Mouse (Mus musculus): ENCODE data around the gene Slc12a6. TPM values are rescaled to one million over a fixed set of nuclear protein-coding genes. Genes with fewer than 3 reads are reported as not detected.
A peak's percentile ranks its signal among the peaks of the same experiment; 100 is the strongest.

Slc12a6 gene
- polyA plus RNA-seq, 1 experiment from 2014 or later = 10.6 TPM

DNA sequence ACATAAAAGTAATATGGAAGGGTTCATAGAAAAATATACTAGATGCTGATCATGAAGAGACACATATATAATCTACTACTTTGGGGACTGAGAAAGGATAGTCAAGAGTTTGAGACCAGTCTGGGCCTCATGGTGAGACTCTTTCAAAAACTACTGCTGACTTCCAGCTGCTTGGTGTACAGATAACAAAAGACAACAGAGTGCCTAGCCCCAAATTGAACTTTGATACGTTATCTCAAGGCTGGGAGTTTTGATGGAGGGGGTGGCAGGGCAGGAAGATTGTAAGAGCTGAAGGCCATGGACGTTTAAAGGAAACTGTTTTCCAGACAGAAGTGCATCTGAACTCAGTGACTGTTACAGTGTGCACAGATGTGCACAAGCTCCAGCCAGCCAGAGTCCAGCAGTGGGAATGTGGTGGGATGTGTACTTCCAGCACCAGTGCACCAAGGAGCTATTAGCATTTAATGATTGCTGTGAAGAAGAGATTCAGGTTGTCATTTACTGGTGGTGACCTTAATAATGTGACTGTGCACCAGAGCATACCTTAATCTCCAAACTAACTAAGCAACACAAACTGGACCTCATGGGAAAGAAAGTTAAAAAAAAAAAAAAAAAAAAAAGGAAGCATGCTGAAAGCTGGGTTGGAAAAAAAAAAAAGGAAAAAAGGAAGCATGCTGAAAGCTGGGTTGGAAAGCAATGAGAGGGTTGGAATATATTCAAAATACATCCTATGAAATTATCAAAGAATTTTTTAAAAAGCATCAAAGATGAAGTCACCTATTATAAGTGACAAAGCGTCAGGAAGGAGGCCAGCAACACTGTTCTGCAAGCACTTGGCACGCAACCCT is 66.7 kb downstream of the Slc12a6 start:
- H3K9ac ChIP-seq (replicated peaks) = no peak overlapping the region
- peaks cover 19% of the 10 kb centered on the region for H3K36me3 ChIP-seq
- H3K9me3 ChIP-seq = no peaks in the 10 kb centered on the region
- no peaks in the 10 kb centered on the region for H3K4me1 ChIP-seq (replicated peaks)
- no peak for ATAC-seq (ENCODE audit: insufficient number of reproducible peaks, insufficient read depth, low FRiP score, low TSS enrichment, low read depth)
- no peak overlapping the region for H3K4me2 ChIP-seq
- H3K4me3 ChIP-seq (replicated peaks) = no peak overlapping the region
- H3K27ac ChIP-seq = no peak overlapping the region
- WGBS = 71% methylated on average over 4 of the region's 4 CpGs
- H3K27me3 ChIP-seq = no peaks in the 10 kb centered on the region

DNA sequence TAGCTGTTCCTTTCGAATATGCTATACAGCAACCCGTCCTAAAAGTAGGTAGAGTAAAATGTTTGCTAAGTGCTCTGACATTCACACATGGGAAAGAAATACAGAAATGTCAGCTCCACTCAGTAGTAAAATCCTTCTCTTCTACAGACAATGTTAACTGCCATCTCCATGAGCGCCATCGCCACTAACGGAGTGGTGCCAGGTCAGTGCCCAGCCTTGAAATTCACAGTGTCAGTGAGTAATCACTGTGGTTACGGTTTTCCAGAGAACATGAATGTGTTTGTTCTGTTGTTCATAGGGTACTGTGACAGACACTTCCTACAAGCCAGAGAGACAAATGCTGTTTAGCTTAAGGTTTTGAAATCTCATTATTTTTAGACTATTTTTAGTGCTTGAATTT is 71.6 kb downstream of the Slc12a6 start:
- Histone ChIP-seq H3K4me3 (replicated peaks) (no peak overlapping the region), H3K36me3 (peaks cover 34% of the 10 kb centered on the region), H3K9me3 (no peaks in the 10 kb centered on the region), H3K9ac (replicated peaks) (no peak overlapping the region), H3K27ac (no peak overlapping the region), H3K4me2 (no peak overlapping the region), H3K27me3 (no peaks in the 10 kb centered on the region), H3K4me1 (replicated peaks) (no peaks in the 10 kb centered on the region)
- ATAC-seq (ENCODE audit: insufficient number of reproducible peaks, insufficient read depth, low FRiP score, low TSS enrichment, low read depth) = no peak
- WGBS = 92% methylated on average over 6 of the region's 6 CpGs

DNA sequence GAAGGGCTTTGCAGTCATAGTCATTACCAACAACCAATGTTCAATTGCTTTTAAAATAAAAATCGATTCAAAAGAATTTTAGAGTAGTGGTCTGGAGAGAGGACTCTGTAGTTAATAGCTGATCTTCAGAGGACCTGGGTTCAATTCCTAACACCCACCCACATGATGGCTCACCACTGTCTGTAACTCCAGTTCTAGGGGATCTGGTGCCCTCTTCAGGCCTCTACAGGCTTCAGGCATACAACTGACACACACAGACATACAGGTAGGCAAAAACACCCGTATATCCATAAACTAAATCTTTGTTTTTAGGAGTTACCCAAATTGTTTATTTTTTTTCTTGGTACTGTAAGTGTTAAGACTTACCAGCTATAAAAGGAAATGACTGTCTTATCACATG is 74.1 kb downstream of the Slc12a6 start:
- 80% methylated on average over 2 of the region's 2 CpGs for WGBS
- no peak for ATAC-seq (ENCODE audit: insufficient number of reproducible peaks, insufficient read depth, low FRiP score, low TSS enrichment, low read depth)
- H3K4me1 ChIP-seq (replicated peaks) = no peaks in the 10 kb centered on the region
- H3K9me3 ChIP-seq = no peaks in the 10 kb centered on the region
- H3K36me3 ChIP-seq = peaks cover 30% of the 10 kb centered on the region
- no peaks in the 10 kb centered on the region for H3K27me3 ChIP-seq
- no peak overlapping the region for H3K4me2 ChIP-seq
- H3K4me3 ChIP-seq (replicated peaks) = no peak overlapping the region
- no peak overlapping the region for H3K9ac ChIP-seq (replicated peaks)
- H3K27ac ChIP-seq = no peak overlapping the region

DNA sequence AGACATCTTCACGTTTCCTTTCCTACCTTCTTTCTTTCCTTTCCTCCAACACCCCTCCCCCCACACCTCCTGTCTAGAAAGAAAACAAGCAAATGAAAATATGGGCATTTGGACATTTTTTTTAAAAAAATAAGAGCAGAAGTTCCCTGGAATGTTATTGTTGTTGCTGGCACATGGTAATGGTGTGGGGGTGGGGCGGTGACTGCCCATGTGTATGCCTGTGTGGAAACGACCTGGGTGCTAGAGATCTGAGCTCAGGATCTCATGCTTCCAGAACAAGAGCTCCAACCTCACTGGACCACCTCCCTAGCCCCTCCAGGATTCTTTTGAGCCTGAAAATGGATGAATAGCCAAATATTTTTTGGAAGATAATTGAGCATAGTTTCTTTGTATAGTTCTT is 75.5 kb downstream of the Slc12a6 start:
- no peak overlapping the region for H3K4me3 ChIP-seq (replicated peaks)
- no peaks in the 10 kb centered on the region for H3K9me3 ChIP-seq
- WGBS = 66% methylated on average over 3 of the region's 3 CpGs
- H3K4me2 ChIP-seq = no peak overlapping the region
- no peaks in the 10 kb centered on the region for H3K4me1 ChIP-seq (replicated peaks)
- H3K27me3 ChIP-seq = no peaks in the 10 kb centered on the region
- H3K36me3 ChIP-seq = peaks cover 30% of the 10 kb centered on the region
- H3K27ac ChIP-seq = no peak overlapping the region
- no peak overlapping the region for H3K9ac ChIP-seq (replicated peaks)
- no peak for ATAC-seq (ENCODE audit: insufficient number of reproducible peaks, insufficient read depth, low FRiP score, low TSS enrichment, low read depth)

DNA sequence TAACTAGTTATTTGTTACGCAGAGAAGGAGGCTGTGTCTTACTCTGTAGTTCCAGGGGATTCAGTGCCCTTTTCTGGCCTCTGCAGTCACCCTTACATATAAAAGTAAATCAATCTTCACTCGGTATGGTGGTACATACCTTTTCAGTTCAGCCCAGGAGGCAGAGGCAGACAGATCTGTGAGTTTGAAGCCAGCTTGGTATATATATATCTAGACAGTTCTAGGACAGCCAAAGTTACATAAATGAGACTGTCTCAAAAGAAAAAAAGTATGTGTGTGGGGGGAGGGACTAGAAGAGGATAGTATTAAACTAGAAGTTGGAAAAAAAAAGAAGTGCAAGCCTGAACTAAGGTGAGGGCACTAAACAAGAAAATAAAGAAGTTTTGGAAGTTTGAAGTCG is 82.6 kb downstream of the Slc12a6 start:
- WGBS = 84% methylated on average over 3 of the region's 3 CpGs
- H3K27me3 ChIP-seq = no peaks in the 10 kb centered on the region
- ATAC-seq (ENCODE audit: insufficient number of reproducible peaks, insufficient read depth, low FRiP score, low TSS enrichment, low read depth) = no peak
- no peak overlapping the region for H3K9ac ChIP-seq (replicated peaks)
- peaks cover 35% of the 10 kb centered on the region for H3K36me3 ChIP-seq
- H3K4me3 ChIP-seq (replicated peaks) = no peak overlapping the region
- H3K4me2 ChIP-seq = no peak overlapping the region
- no peaks in the 10 kb centered on the region for H3K9me3 ChIP-seq
- H3K4me1 ChIP-seq (replicated peaks) = no peaks in the 10 kb centered on the region
- no peak overlapping the region for H3K27ac ChIP-seq

DNA sequence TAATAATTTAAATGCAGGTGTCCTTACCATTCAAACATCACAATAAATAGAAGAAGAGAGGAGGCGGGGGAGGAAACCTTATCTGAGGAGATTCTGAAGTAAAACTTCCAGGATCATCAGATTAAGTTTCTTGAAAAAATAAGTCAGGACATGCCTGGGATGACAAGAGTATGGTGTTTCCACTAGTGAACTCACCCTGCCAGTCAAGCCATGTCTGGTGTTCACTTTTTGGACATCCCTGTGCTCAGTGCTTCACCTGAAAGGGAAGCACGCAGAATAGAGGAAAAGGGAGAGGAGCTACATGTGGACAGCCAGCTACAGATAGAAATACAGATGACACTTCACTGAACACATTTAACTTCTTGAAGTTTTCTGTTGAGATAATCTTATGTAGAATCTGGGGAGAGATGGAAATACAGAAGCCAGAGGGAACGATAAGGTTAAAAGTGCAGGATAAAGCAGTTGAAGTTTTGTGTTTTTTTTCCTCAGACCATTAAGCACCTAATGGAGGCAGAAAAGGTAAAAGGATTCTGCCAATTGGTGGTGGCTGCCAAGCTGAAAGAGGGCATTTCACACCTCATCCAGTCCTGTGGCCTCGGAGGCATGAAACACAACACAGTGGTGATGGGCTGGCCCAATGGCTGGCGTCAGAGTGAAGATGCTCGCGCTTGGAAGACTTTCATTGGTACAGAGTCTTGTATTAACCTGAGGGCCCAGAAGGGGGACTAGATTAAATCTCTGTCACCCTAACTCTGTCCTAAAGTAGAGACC is 88.2 kb downstream of the Slc12a6 start:
- Histone ChIP-seq H3K9me3 (no peaks in the 10 kb centered on the region), H3K27ac (no peak overlapping the region), H3K4me2 (no peak overlapping the region), H3K27me3 (no peaks in the 10 kb centered on the region), H3K4me3 (replicated peaks) (no peak overlapping the region), H3K4me1 (replicated peaks) (no peaks in the 10 kb centered on the region), H3K36me3 (peaks cover 63% of the 10 kb centered on the region), H3K9ac (replicated peaks) (no peak overlapping the region)
- no peak for ATAC-seq (ENCODE audit: insufficient number of reproducible peaks, insufficient read depth, low FRiP score, low TSS enrichment, low read depth)
- 87% methylated on average over 7 of the region's 7 CpGs for WGBS

DNA sequence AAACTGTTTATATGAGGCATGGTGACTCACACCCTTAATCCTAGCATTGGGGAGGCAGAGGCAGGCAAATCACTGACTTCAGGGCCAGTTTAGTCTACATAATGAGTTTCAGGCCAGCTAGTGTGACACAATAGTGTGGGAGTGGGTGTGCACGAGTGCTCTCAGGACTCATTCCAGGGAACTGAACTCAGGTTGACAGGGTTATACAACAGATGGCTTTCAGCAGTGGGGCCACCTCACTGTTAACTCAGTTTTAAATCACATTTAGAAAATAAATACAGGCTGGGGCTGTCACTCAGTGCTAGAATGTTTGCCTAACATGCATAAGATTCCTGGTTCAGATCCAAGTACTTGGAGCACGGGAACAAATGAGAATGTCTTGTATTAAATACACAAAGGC is 94.0 kb downstream of the Slc12a6 start:
- no peaks in the 10 kb centered on the region for H3K27me3 ChIP-seq
- no peak overlapping the region for H3K4me2 ChIP-seq
- H3K36me3 ChIP-seq = peaks cover 86% of the 10 kb centered on the region
- no peak overlapping the region for H3K27ac ChIP-seq
- no peaks in the 10 kb centered on the region for H3K4me1 ChIP-seq (replicated peaks)
- no peak overlapping the region for H3K9ac ChIP-seq (replicated peaks)
- no peak overlapping the region for H3K4me3 ChIP-seq (replicated peaks)
- ATAC-seq (ENCODE audit: insufficient number of reproducible peaks, insufficient read depth, low FRiP score, low TSS enrichment, low read depth) = no peak
- H3K9me3 ChIP-seq = no peaks in the 10 kb centered on the region
- WGBS = 89% methylated on average over 2 of the region's 2 CpGs

DNA sequence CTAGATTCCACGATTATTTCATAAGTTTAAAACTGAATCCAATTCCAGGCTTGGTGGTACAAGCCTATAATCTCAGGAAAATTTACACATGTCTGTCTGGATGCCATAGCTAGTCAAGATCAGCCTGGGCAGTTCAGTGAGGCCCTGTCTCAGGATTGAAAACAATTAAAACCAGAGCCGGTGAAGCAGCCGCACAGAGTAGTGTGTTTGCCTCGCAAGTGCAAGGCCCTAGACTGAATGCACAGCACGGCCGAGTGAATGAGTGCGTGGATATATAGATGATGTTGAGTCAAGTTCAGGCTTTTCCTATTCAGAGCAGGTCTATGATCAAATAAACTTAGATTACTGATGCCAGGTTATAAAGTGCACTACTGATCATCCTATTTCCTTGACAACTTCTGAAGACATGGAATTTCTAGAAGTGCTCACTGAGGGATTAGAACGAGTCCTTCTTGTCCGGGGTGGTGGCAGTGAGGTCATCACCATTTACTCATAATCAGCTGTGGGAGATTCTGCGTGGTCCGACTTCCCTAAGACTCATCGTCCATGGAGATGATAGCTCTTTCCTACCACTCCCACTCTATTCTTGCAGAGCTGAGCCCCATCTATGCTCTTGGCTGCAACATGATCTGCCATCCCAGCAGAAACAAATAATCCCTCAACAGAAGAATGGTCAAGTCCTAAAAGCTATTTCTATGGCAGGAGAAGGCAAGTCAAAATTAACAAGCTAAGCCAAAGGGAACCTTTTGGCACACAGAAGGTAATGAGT is 94.6 kb downstream of the Slc12a6 start:
- no peak for ATAC-seq (ENCODE audit: insufficient number of reproducible peaks, insufficient read depth, low FRiP score, low TSS enrichment, low read depth)
- 93% methylated on average over 12 of the region's 12 CpGs for WGBS
- no peak overlapping the region for H3K4me2 ChIP-seq

DNA sequence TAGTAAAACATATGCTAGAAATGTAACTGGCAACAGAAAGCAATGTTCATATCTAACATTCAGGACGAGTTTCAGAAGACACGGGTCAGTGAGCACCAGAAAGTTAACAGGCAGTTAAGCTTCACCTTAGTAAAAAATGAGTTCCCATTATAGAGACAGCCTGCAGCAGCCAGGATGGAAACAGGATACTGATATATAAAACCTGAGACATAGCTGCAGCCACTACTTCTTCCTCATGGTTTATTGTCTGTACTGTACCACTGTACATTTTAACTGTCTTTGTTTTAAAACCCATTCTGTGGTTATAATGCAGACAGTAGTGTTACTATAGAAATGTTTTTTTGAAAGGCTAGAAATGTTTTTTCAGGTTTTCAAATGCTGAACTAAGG is 95.2 kb downstream of the Slc12a6 start:
- no peaks in the 10 kb centered on the region for H3K4me1 ChIP-seq (replicated peaks)
- no peak overlapping the region for H3K27ac ChIP-seq
- 90% methylated on average over 2 of the region's 2 CpGs for WGBS
- H3K36me3 ChIP-seq = peaks cover 88% of the 10 kb centered on the region
- no peaks in the 10 kb centered on the region for H3K9me3 ChIP-seq
- H3K4me3 ChIP-seq (replicated peaks) = no peak overlapping the region
- no peak for ATAC-seq (ENCODE audit: insufficient number of reproducible peaks, insufficient read depth, low FRiP score, low TSS enrichment, low read depth)
- H3K4me2 ChIP-seq = no peak overlapping the region
- no peaks in the 10 kb centered on the region for H3K27me3 ChIP-seq
- no peak overlapping the region for H3K9ac ChIP-seq (replicated peaks)

More for the DNA sequence above, 94.6 kb downstream of the Slc12a6 start:
- H3K27me3 ChIP-seq = no peaks in the 10 kb centered on the region
- H3K4me3 ChIP-seq (replicated peaks) = no peak overlapping the region
- H3K36me3 ChIP-seq = peaks cover 92% of the 10 kb centered on the region
- H3K9me3 ChIP-seq = no peaks in the 10 kb centered on the region
- H3K9ac ChIP-seq (replicated peaks) = no peak overlapping the region
- no peaks in the 10 kb centered on the region for H3K4me1 ChIP-seq (replicated peaks)
- no peak overlapping the region for H3K27ac ChIP-seq

DNA sequence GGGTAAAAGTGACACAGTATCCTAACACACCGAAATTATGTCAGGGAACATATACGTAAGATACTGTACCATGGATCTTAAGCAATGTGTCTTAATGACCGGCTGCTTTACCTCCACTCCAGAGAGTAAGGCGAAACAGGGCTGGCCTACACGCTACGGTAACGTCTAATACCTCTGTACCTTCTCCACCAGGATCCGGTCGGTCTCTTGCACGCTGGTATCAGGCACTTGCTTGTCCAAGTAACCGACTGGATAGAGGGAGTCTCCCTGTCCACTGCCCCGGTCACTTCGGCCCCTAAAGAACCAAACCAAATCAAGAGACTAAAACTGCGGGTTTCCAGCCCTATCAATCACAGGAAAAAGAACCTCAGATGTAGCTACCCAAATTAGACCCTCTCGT is 101.6 kb downstream of the Slc12a6 start:
- Histone ChIP-seq H3K4me1 (replicated peaks) (peaks cover 10% of the 10 kb centered on the region), H3K4me3 (replicated peaks) (peak overlapping the region; percentile 84), H3K36me3 (peaks cover 27% of the 10 kb centered on the region), H3K4me2 (peak overlapping the region; percentile 87), H3K9me3 (no peaks in the 10 kb centered on the region), H3K27me3 (no peaks in the 10 kb centered on the region), H3K27ac (0 out of 2 replicates have a peak overlapping the region, but pooled peaks have one; percentile 79), H3K9ac (replicated peaks) (peak overlapping the region; percentile 82)
- 21% methylated on average over 15 of the region's 15 CpGs for WGBS
- no peak for ATAC-seq (ENCODE audit: insufficient number of reproducible peaks, insufficient read depth, low FRiP score, low TSS enrichment, low read depth)
